Comparison of ENCODE assay signal across 21 mouse cellular contexts in genomic region chr6:124796200-124796599, GRCm38 (mm10). TPM values are rescaled to one million over a fixed set of nuclear protein-coding genes. Genes with fewer than 3 reads are reported as not detected.
DNase-seq lines count a peak whose midpoint lies in the region; ATAC-seq and TF ChIP-seq lines count a peak whose summit lies in the region.
"Had no signal": no experiment of that assay in that cellular context is flagged by ENCODE, and none has a peak within 500 bp of the region (broad histone marks: within the 10 kb centered on the region; RNA-seq: fewer than 3 reads in every experiment).

No protein-coding gene starts in this region.

- H3K27me3 ChIP-seq in kidney, adult 2 months (replicated peaks; ENCODE audit: control insufficient read depth, insufficient read depth, low read length) = no peaks in the 10 kb centered on the region
- no peaks in the 10 kb centered on the region for H3K27me3 ChIP-seq in midbrain, embryonic 11.5 days (ENCODE audit: control insufficient read depth, insufficient read depth, low read length)
- H3K27me3 ChIP-seq in midbrain, postnatal 0 days (ENCODE audit: insufficient read depth, low read length) = no peaks in the 10 kb centered on the region
- H3K27me3 ChIP-seq: forebrain, embryonic 13.5 days; limb, embryonic 12.5 days; midbrain, embryonic 12.5 days had no signal

- peaks cover 13% of the 10 kb centered on the region for H3K4me1 ChIP-seq in kidney, adult 2 months (ENCODE audit: control insufficient read depth, insufficient read depth, low read length)
- no peaks in the 10 kb centered on the region for H3K4me1 ChIP-seq in midbrain, embryonic 11.5 days (ENCODE audit: control insufficient read depth, insufficient read depth, low read length)
- no peaks in the 10 kb centered on the region for H3K4me1 ChIP-seq in midbrain, postnatal 0 days (ENCODE audit: insufficient read depth, low read length)
- H3K4me1 ChIP-seq: forebrain, embryonic 13.5 days; limb, embryonic 12.5 days; midbrain, embryonic 12.5 days had no signal

- H3K27ac ChIP-seq in kidney, adult 2 months (ENCODE audit: insufficient read depth, low read depth, low read length) = peak overlapping the region; percentile 95
- H3K27ac ChIP-seq in midbrain, embryonic 11.5 days (ENCODE audit: low read depth, low read length) = no peak overlapping the region
- no peak overlapping the region for H3K27ac ChIP-seq in midbrain, postnatal 0 days (ENCODE audit: low read depth, low read length)
- H3K27ac ChIP-seq: forebrain, embryonic 13.5 days; hindbrain, embryonic 14.5 days; limb, embryonic 12.5 days; midbrain, embryonic 12.5 days had no signal

- no peaks in the 10 kb centered on the region for H3K9me3 ChIP-seq in midbrain, embryonic 11.5 days (ENCODE audit: control insufficient read depth, low read length)
- H3K9me3 ChIP-seq in midbrain, postnatal 0 days (ENCODE audit: low read length) = no peaks in the 10 kb centered on the region
- H3K9me3 ChIP-seq: forebrain, embryonic 13.5 days; G1E; limb, embryonic 12.5 days; midbrain, embryonic 12.5 days had no signal

- no peak for TF ChIP-seq POLR2A in kidney, adult 2 months (IDR thresholded peaks at IDR 0.05; ENCODE audit: low read depth, low read length)

- H3K9ac ChIP-seq in midbrain, embryonic 11.5 days (ENCODE audit: low read length) = no peak overlapping the region
- no peak overlapping the region for H3K9ac ChIP-seq in midbrain, postnatal 0 days (replicated peaks; ENCODE audit: low read length, poor library complexity, severe bottlenecking)
- H3K9ac ChIP-seq: forebrain, embryonic 13.5 days; hindbrain, embryonic 14.5 days; limb, embryonic 12.5 days; midbrain, embryonic 12.5 days had no signal

- no peak for ATAC-seq in midbrain, embryonic 11.5 days (ENCODE audit: low FRiP score)
- no peak for ATAC-seq in midbrain, postnatal 0 days (ENCODE audit: low FRiP score)
- ATAC-seq in megakaryocyte, adult 5-6 weeks (ENCODE audit: poor library complexity, severe bottlenecking) = 0 out of 2 replicates have a peak, but pooled peaks have one; percentile 21
- ATAC-seq: forebrain, embryonic 13.5 days had no signal

- TF ChIP-seq CTCF in kidney, adult 2 months (conservative IDR thresholded peaks at IDR 0.05; ENCODE audit: insufficient read depth, insufficient read length, low read depth, low read length) = no peak
- no peak for TF ChIP-seq CTCF in midbrain, postnatal 0 days (IDR thresholded peaks at IDR 0.05)

- WGBS in kidney, adult 2 months = 45% methylated on average over 2 of the region's 2 CpGs
- 77% methylated on average over 2 of the region's 2 CpGs for WGBS in midbrain, embryonic 11.5 days
- 86% methylated on average over 2 of the region's 2 CpGs for WGBS in midbrain, postnatal 0 days

- H3K36me3 ChIP-seq in kidney, adult 2 months (ENCODE audit: control insufficient read depth, insufficient read depth, low read length) = no peaks in the 10 kb centered on the region
- no peaks in the 10 kb centered on the region for H3K36me3 ChIP-seq in midbrain, embryonic 11.5 days (ENCODE audit: control insufficient read depth, insufficient read depth, low read length)
- no peaks in the 10 kb centered on the region for H3K36me3 ChIP-seq in midbrain, postnatal 0 days (ENCODE audit: insufficient read depth, low read length)
- H3K36me3 ChIP-seq: limb, embryonic 12.5 days; midbrain, embryonic 12.5 days had no signal

- H3K4me2 ChIP-seq in midbrain, embryonic 11.5 days = no peak overlapping the region
- H3K4me2 ChIP-seq in midbrain, postnatal 0 days (ENCODE audit: low read depth, low read length, poor library complexity, severe bottlenecking) = no peak overlapping the region
- H3K4me2 ChIP-seq: forebrain, embryonic 13.5 days; hindbrain, embryonic 14.5 days; limb, embryonic 12.5 days; midbrain, embryonic 12.5 days had no signal

- H3K4me3 ChIP-seq in kidney, adult 2 months (ENCODE audit: insufficient read depth, low read depth, low read length) = no peak overlapping the region
- H3K4me3 ChIP-seq in midbrain, embryonic 11.5 days (ENCODE audit: low read depth, low read length) = no peak overlapping the region
- no peak overlapping the region for H3K4me3 ChIP-seq in midbrain, postnatal 0 days (ENCODE audit: low read depth, low read length)
- H3K4me3 ChIP-seq: forebrain, embryonic 13.5 days; limb, embryonic 12.5 days; midbrain, embryonic 12.5 days had no signal

- no peak for DNase-seq in kidney, adult 2 months
- DNase-seq in kidney, adult 9 months = no peak
- DNase-seq in midbrain, embryonic 11.5 days (ENCODE audit: low spot score, missing footprints) = peak; percentile 23
- no peak for DNase-seq in midbrain, postnatal 0 days (ENCODE audit: low spot score)
- DNase-seq in heart, postnatal 4 days = no peak
- DNase-seq in adrenal gland, postnatal 36 days = no peak
- DNase-seq: B cell, adult 2 months; cerebellum, postnatal 10 days; gastrocnemius, postnatal 25 days; heart, postnatal 14 days; lung, adult 2 months; lung, postnatal 36 days; retina, postnatal 1 day; thymus, postnatal 36 days had no signal

RNA-seq across cellular contexts. Expression of gene Spsb2, which starts 12.3 kb away (rescaled TPM):
- 33.7 and 36.7 TPM in 2 replicates for polyA plus RNA-seq in kidney, adult 2 months (2012; rRNA removed)
- polyA plus RNA-seq in midbrain, embryonic 11.5 days (2014; fragmentation: Nextera tagmentation; extraction: Ambion mirVana) = 3.7 and 4.8 TPM in 2 replicates
- 5.9 and 9.3 TPM in 2 replicates for total RNA-seq in midbrain, postnatal 0 days (2014; rRNA removed)
- polyA plus RNA-seq in midbrain, postnatal 0 days (2015; fragmentation: Nextera tagmentation; extraction: Ambion mirVana) = 10.2 and 10.9 TPM in 2 replicates
- 5.1 and 8.0 TPM in 2 replicates for total RNA-seq in megakaryocyte, adult 5-6 weeks (2015)
- 10.3 and 14.0 TPM in 2 replicates for total RNA-seq in megakaryocyte, adult 5-6 weeks (2017)
- 1 to 10 TPM; 3.5 to 4.4 TPM for total RNA-seq in heart, postnatal 4 days (2021)
- total RNA-seq in adrenal gland, postnatal 36 days (2021) = 10 to 100 TPM; 16.9 to 25.4 TPM

RNA-seq across cellular contexts. Expression of gene Lrrc23, which starts 16.7 kb away (rescaled TPM):
- 0.41 and 0.66 TPM in 2 replicates for polyA plus RNA-seq in kidney, adult 2 months (2012; rRNA removed)
- polyA plus RNA-seq in midbrain, embryonic 11.5 days (2014; fragmentation: Nextera tagmentation; extraction: Ambion mirVana) = 1.1 and 1.8 TPM in 2 replicates
- total RNA-seq in midbrain, postnatal 0 days (2014; rRNA removed) = 12.7 and 12.8 TPM in 2 replicates
- 6.1 and 9.0 TPM in 2 replicates for polyA plus RNA-seq in midbrain, postnatal 0 days (2015; fragmentation: Nextera tagmentation; extraction: Ambion mirVana)
- total RNA-seq in megakaryocyte, adult 5-6 weeks (2015) = not detected in 2 replicates
- total RNA-seq in megakaryocyte, adult 5-6 weeks (2017) = 0.26 and 3.9 TPM in 2 replicates
- total RNA-seq in heart, postnatal 4 days (2021) = under 1 TPM in 1 of 2 experiments, not detected in 1; 0.52 TPM
- total RNA-seq in adrenal gland, postnatal 36 days (2021) = under 1 TPM in 1 of 2 experiments, not detected in 1; 0.43 TPM
- polyA plus RNA-seq: G1E had no signal

RNA-seq across cellular contexts. Expression of gene Tpi1, which starts 17.9 kb away (rescaled TPM):
- polyA plus RNA-seq in kidney, adult 2 months (2012; rRNA removed) = 1,044 and 1,055 TPM in 2 replicates
- polyA plus RNA-seq in midbrain, embryonic 11.5 days (2014; fragmentation: Nextera tagmentation; extraction: Ambion mirVana) = 619 and 639 TPM in 2 replicates
- total RNA-seq in midbrain, postnatal 0 days (2014; rRNA removed) = 392 and 419 TPM in 2 replicates
- 415 and 480 TPM in 2 replicates for polyA plus RNA-seq in midbrain, postnatal 0 days (2015; fragmentation: Nextera tagmentation; extraction: Ambion mirVana)
- total RNA-seq in megakaryocyte, adult 5-6 weeks (2015) = 134 and 144 TPM in 2 replicates
- 93.8 and 113 TPM in 2 replicates for total RNA-seq in megakaryocyte, adult 5-6 weeks (2017)
- 100 to 1,000 TPM; 977 to 982 TPM for total RNA-seq in heart, postnatal 4 days (2021)
- 100 to 1,000 TPM; 406 to 411 TPM for total RNA-seq in adrenal gland, postnatal 36 days (2021)

RNA-seq across cellular contexts. Expression of gene Eno2, which starts 26.7 kb away (rescaled TPM):
- polyA plus RNA-seq in kidney, adult 2 months (2012; rRNA removed) = 2.6 and 3.2 TPM in 2 replicates
- 4.5 and 6.6 TPM in 2 replicates for polyA plus RNA-seq in midbrain, embryonic 11.5 days (2014; fragmentation: Nextera tagmentation; extraction: Ambion mirVana)
- 221 and 267 TPM in 2 replicates for total RNA-seq in midbrain, postnatal 0 days (2014; rRNA removed)
- 175 and 189 TPM in 2 replicates for polyA plus RNA-seq in midbrain, postnatal 0 days (2015; fragmentation: Nextera tagmentation; extraction: Ambion mirVana)
- total RNA-seq in megakaryocyte, adult 5-6 weeks (2015) = not detected in 2 replicates
- not detected in 2 replicates for total RNA-seq in megakaryocyte, adult 5-6 weeks (2017)
- total RNA-seq in heart, postnatal 4 days (2021) = 10 to 100 TPM; 10.0 to 10.2 TPM
- 10 to 100 TPM; 12.4 to 32.6 TPM for total RNA-seq in adrenal gland, postnatal 36 days (2021)
- total RNA-seq: neutrophil, adult 5-6 weeks had no signal

RNA-seq across cellular contexts. Expression of gene Usp5, which starts 33.1 kb away (rescaled TPM):
- 66.2 and 74.0 TPM in 2 replicates for polyA plus RNA-seq in kidney, adult 2 months (2012; rRNA removed)
- 139 and 143 TPM in 2 replicates for polyA plus RNA-seq in midbrain, embryonic 11.5 days (2014; fragmentation: Nextera tagmentation; extraction: Ambion mirVana)
- total RNA-seq in midbrain, postnatal 0 days (2014; rRNA removed) = 218 and 219 TPM in 2 replicates
- polyA plus RNA-seq in midbrain, postnatal 0 days (2015; fragmentation: Nextera tagmentation; extraction: Ambion mirVana) = 201 and 214 TPM in 2 replicates
- total RNA-seq in megakaryocyte, adult 5-6 weeks (2015) = 31.8 and 32.7 TPM in 2 replicates
- total RNA-seq in megakaryocyte, adult 5-6 weeks (2017) = 56.3 and 58.5 TPM in 2 replicates
- 100 to 1,000 TPM; 102 to 104 TPM for total RNA-seq in heart, postnatal 4 days (2021)
- total RNA-seq in adrenal gland, postnatal 36 days (2021) = 100 to 1,000 TPM; 120 to 126 TPM
